Mouse (Mus musculus) heart, embryonic 14.5 days (tissue): ENCODE measurements at regions not wholly inside any gene's neighbourhood (a gene's known extent, or its start where the extent isn't known, plus 50 kb on each side); places are given as distances from the start of the nearest gene placed in this dataset.

Experiments
- ATAC-seq: fragments of 200-750 bp; cut with Nextera tagmentation; 2 replicates; pipeline ENCODE4 v1.8.0; 2017; ENCODE audit warnings: low read depth, moderate TSS enrichment; ENCODE audit not compliant: insufficient number of reproducible peaks, insufficient read depth, low FRiP score
- H3K27ac ChIP-seq, 2 experiments: fragments of 200-500 bp in 1 of 2; fragments of 300-500 bp in 1 of 2; sonication (generic) in 1 of 2; replicated peaks in 1 of 2; 2 replicates each; pipeline ENCODE4 v1.5.1; 2012 to 2014; ENCODE audit warnings: low read depth in 2 of 2, low read length in 2 of 2, control low read depth in 1 of 2, mild to moderate bottlenecking in 1 of 2, mixed read lengths in 1 of 2; ENCODE audit not compliant: control insufficient read depth in 1 of 2, insufficient read depth in 1 of 2
- H3K27me3 ChIP-seq: fragments of 300-500 bp; sonication (generic); 2 replicates; pipeline ENCODE4 v1.6.1; 2014; ENCODE audit warnings: mild to moderate bottlenecking, low read length, control low read depth; ENCODE audit not compliant: control insufficient read depth, insufficient read depth
- H3K36me3 ChIP-seq: fragments of 300-500 bp; sonication (generic); 2 replicates; pipeline ENCODE4 v1.6.1; 2014; ENCODE audit warnings: mild to moderate bottlenecking, control low read depth, low read length, mixed read lengths; ENCODE audit not compliant: control insufficient read depth, insufficient read depth
- H3K4me1 ChIP-seq, 2 experiments: fragments of 200-500 bp in 1 of 2; fragments of 300-500 bp in 1 of 2; sonication (generic) in 1 of 2; 2 replicates each; pipeline ENCODE4 v1.6.1; 2012 to 2014; ENCODE audit warnings: low read length in 2 of 2, control low read depth in 1 of 2, mixed read lengths in 1 of 2; ENCODE audit not compliant: control insufficient read depth in 2 of 2, insufficient read depth in 2 of 2
- H3K4me2 ChIP-seq: fragments of 300-500 bp; sonication (generic); 2 replicates; pipeline ENCODE4 v1.6.1; 2014; ENCODE audit warnings: mild to moderate bottlenecking, low read length
- H3K4me3 ChIP-seq, 2 experiments: fragments of 200-500 bp in 1 of 2; fragments of 300-500 bp in 1 of 2; sonication (generic) in 1 of 2; 2 replicates each; pipeline ENCODE4 v1.5.1; 2012 to 2014; ENCODE audit warnings: low read length in 2 of 2, mild to moderate bottlenecking in 2 of 2, control low read depth in 1 of 2, low read depth in 1 of 2, moderate library complexity in 1 of 2; ENCODE audit not compliant: control insufficient read depth in 1 of 2, insufficient read depth in 1 of 2
- H3K9ac ChIP-seq: fragments of 300-500 bp; sonication (generic); 2 replicates; pipeline ENCODE4 v1.6.1; 2014; ENCODE audit warnings: mild to moderate bottlenecking, low read length
- H3K9me3 ChIP-seq: fragments of 300-500 bp; sonication (generic); 2 replicates; pipeline ENCODE4 v1.6.1; 2016; ENCODE audit warnings: low read length, control low read depth; ENCODE audit not compliant: control insufficient read depth
- WGBS: fragments of 180-500 bp; shearing (Covaris S2); extraction: QIAGEN DNeasy Blood & Tissue Kit; methylation state at CpG from one replicate; pipeline ENCODE4 v1.1.7; 2014; 5-methylcytosine and 5-hydroxymethylcytosine counted together

GRCm38 (mm10) chr19:14957727-14958126 is 359.9 kb upstream of the Tle4 start:
- no peak overlapping the region for H3K27ac ChIP-seq
- no peak overlapping the region for H3K9ac ChIP-seq
- no peaks in the 10 kb centered on the region for H3K36me3 ChIP-seq
- H3K4me2 ChIP-seq, result no peak overlapping the region
- 94% methylated on average over 19 of the region's 19 CpGs for WGBS
- H3K9me3 ChIP-seq, result no peaks in the 10 kb centered on the region
- no peaks in the 10 kb centered on the region for H3K27me3 ChIP-seq
- H3K4me1 ChIP-seq, result peaks cover 0 to 2% of the 10 kb centered on the region in 2 experiments; a peak in 2 of 4 replicates
- no peak overlapping the region for H3K4me3 ChIP-seq
- ATAC-seq, result no peak

GRCm38 (mm10) chr19:14957154-14957553 is 359.3 kb upstream of the Tle4 start:
- ATAC-seq, result no peak
- WGBS, result 43% methylated on average over 10 of the region's 10 CpGs
- no peak overlapping the region for H3K27ac ChIP-seq
- no peaks in the 10 kb centered on the region for H3K36me3 ChIP-seq
- no peak overlapping the region for H3K9ac ChIP-seq
- no peaks in the 10 kb centered on the region for H3K9me3 ChIP-seq
- no peaks in the 10 kb centered on the region for H3K27me3 ChIP-seq
- no peak overlapping the region for H3K4me3 ChIP-seq
- H3K4me1 ChIP-seq, result peaks cover 0 to 2% of the 10 kb centered on the region in 2 experiments; a peak in 2 of 4 replicates
- no peak overlapping the region for H3K4me2 ChIP-seq

- Histone ChIP-seq H3K27me3 (no peaks in the 10 kb centered on the region), H3K9me3 (no peaks in the 10 kb centered on the region), H3K36me3 (no peaks in the 10 kb centered on the region), H3K4me1 (peaks cover 0 to 2% of the 10 kb centered on the region in 2 experiments; a peak in 2 of 4 replicates), H3K4me2 (no peak overlapping the region), H3K9ac (no peak overlapping the region), H3K4me3 (no peak overlapping the region), H3K27ac (no peak overlapping the region)
- no peak for ATAC-seq
- 14% methylated on average over 3 of the region's 3 CpGs for WGBS
Observed at GRCm38 (mm10) chr19:14956392-14956791, 358.5 kb upstream of the Tle4 start.

GRCm38 (mm10) chr19:14955969-14956368 is 358.1 kb upstream of the Tle4 start:
- ATAC-seq, result no peak
- Histone ChIP-seq H3K4me1 (peaks cover 0 to 2% of the 10 kb centered on the region in 2 experiments; a peak in 2 of 4 replicates), H3K36me3 (no peaks in the 10 kb centered on the region), H3K9ac (no peak overlapping the region), H3K27ac (no peak overlapping the region), H3K4me3 (no peak overlapping the region), H3K27me3 (no peaks in the 10 kb centered on the region), H3K9me3 (no peaks in the 10 kb centered on the region), H3K4me2 (no peak overlapping the region)
- WGBS, result 38% methylated on average over 3 of the region's 3 CpGs

GRCm38 (mm10) chr19:14940207-14940952 is 342.5 kb upstream of the Tle4 start:
- Histone ChIP-seq H3K4me1 (no peaks in the 10 kb centered on the region), H3K27me3 (no peaks in the 10 kb centered on the region), H3K9me3 (no peaks in the 10 kb centered on the region), H3K4me2 (no peak overlapping the region), H3K4me3 (no peak overlapping the region), H3K27ac (no peak overlapping the region), H3K9ac (no peak overlapping the region), H3K36me3 (no peaks in the 10 kb centered on the region)
- ATAC-seq, result no peak
- WGBS, result 85% methylated on average over 9 of the region's 9 CpGs

GRCm38 (mm10) chr19:14922238-14922637 is 324.4 kb upstream of the Tle4 start:
- Histone ChIP-seq H3K36me3 (no peaks in the 10 kb centered on the region), H3K4me1 (no peaks in the 10 kb centered on the region), H3K9me3 (no peaks in the 10 kb centered on the region), H3K4me2 (no peak overlapping the region), H3K9ac (no peak overlapping the region), H3K4me3 (no peak overlapping the region), H3K27me3 (no peaks in the 10 kb centered on the region), H3K27ac (no peak overlapping the region)
- ATAC-seq, result no peak
- WGBS, result 88% methylated on average over 1 of the region's 1 CpGs

- no peak overlapping the region for H3K4me2 ChIP-seq
- 84% methylated on average over 11 of the region's 11 CpGs for WGBS
- H3K27ac ChIP-seq, result no peak overlapping the region
- H3K27me3 ChIP-seq, result no peaks in the 10 kb centered on the region
- H3K9me3 ChIP-seq, result no peaks in the 10 kb centered on the region
- no peaks in the 10 kb centered on the region for H3K36me3 ChIP-seq
- no peak for ATAC-seq
- H3K4me3 ChIP-seq, result no peak overlapping the region
- no peak overlapping the region for H3K9ac ChIP-seq
- H3K4me1 ChIP-seq, result no peaks in the 10 kb centered on the region
Observed at GRCm38 (mm10) chr19:14911056-14911850, 313.4 kb upstream of the Tle4 start.
